Mouse (Mus musculus): Measurements from ENCODE around the gene Nr2f2.

Nr2f2 gene

DNA sequence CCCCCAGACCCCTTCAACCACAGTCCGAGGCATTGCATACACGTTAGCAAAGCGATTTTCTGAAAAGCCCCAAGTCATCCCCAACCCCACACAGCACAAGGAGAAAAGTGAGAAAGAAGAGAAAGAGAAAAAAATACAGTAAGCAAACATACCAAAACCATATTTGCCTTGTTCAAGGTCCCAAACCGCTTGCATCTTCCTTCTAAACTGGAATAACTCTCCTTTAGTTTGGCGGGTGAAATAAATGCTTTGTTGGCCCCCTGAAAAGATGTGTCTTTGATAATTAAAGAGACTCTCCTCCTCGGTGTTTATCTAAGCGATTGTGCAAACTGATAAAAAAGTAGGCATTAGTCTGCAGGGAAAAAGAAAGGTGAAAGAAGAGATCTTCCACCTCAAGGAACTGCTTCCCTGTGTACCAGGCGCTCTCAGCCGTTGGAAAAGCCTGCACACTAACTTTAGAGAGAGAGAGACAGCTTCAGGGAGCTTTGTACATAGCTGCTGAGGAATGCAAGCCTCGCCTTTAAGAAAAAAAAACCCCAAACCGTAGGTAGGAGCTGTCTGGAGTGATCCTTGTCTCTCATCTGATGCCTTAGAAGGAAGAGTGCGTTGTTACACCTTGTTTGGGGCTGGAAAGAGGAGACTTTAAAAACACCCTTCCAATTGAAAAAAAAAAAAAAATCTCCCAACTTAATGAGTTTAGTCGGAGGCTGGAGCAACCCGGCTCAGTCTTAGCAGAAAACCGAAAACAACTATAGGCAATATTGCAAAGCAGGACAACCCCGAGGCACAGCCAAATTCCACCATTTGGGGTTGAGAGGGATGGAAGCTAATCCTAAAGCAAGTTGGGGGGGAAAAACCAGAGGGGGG, at the start of gene Nr2f2:
TSS of gene Nr2f2 (minus strand) at position 795 of the 867 bp plus-strand sequence.
- in situ Hi-C loops (cut with MboI, MseI) = no loop called here

DNA sequence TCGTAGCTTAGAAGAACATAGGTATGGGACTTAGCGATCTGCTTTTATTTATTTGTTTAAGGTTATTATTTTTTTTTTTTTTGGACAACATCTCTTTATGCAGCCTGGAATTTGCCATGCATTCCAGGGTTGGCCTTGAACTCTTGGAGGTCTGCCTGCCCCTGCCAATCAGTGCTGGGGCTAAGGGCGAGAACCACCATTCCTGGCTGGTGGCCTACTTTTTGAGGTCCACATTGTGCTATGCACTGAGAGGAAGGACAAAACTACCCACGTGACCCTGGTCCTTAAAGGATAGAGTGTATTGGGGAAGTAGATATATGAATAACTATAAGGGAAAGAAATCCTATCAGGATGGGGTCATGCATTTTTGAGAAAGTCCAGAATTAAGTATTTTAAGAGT, 47.9 kb upstream of the Nr2f2 start:
- in situ Hi-C loops (cut with MboI, MseI) = no loop called here

DNA sequence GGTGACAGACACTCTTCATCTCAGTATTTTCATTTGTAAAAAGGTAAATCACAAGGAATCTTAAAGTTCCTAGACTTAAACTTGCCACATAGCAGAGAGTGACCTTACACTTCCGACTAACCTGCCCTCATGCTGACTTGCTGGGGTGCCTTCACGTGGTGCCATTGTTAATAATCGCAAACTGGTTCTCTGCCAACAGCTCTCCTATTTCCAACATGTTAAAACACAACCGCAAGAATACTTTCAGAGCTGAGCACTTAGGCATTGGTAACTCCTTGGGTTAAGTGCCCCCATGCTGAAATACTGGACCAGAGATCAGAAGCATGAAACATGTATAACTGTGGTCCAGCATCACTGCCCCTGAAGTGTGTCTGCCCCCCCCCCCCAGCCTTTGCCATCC, 47.1 kb upstream of the Nr2f2 start:
- in situ Hi-C loops (cut with MboI, MseI) = no loop called here

DNA sequence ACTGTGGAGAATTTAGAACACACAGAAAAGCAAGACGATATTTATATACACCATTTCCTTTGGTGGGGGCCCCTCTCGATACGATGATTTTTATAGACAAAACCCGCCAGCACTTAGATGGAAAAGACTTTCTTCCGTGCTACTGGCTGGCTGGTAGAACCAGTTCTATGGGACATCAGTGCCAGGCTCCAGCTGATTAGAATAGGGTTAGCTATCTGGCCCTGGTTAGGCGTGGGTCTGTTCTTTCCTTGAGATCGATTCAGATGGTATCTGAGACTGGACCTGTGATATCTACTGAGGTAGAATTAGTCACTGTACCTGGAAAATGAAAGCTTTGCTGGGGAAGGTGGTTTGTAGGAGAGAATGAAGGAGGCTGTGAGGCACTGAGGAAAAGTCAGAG, 46.4 kb upstream of the Nr2f2 start:
- in situ Hi-C loops (cut with MboI, MseI) = no loop called here

DNA sequence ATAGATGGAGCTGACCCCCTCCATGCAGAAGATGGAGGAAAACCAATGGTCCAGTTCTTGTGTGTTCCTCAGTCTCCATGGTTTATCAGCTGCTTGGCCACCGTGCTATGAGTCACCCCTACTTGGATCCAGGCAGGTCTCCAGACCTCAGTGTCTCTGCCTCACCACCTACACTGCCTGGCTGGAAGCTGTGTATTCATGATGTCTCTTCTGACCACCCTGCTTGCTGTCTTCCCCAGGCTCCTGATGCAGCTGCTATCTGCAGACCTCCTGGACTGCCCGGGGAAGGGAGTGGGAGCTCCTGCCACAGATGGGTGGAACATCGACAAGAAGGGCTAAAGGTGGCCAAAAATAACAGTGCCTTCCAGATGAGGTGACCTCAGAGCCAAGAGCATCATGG, 43.8 kb upstream of the Nr2f2 start:
- in situ Hi-C loops (cut with MboI, MseI) = no loop called here

DNA sequence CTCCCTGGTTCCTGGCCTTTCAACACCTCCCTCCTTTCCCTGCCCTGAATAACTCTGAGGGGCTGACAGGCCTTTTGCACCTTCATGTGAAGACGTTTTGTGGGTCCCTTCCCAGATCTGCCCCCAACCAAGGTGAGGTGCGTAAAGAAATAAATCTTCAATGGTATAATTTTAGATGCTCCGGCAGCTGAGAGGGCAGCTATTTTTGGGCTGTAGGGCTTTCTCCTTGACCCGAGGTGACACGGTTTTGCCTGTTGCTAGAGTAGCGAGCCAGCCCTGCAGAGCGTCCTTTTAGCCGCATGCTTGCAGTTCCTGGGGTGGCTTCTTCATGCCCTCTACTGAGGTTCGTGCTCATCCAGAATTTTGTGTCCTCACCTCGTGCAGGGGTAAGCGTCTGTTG, 43.4 kb upstream of the Nr2f2 start:
- in situ Hi-C loops (cut with MboI, MseI) = no loop called here

DNA sequence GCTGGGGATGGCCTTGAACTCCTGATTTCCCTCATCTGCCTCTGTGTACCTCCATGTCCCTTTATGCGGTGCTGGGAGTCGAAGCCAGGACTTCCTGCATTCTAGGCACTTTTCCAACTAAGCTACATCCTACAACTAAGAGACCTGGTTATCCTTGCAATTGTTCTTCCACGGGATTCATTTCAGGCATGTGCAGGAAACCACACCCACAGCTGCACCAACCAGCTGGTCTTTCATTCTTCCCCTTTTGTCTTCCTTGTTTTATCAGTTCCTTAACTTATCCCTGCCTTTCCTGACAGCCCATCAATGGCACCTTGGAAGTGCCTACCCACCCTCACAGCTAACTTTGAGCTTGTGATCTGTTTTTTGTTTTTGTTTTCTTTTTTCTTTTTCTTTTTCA, 42.3 kb upstream of the Nr2f2 start:
- in situ Hi-C loops (cut with MboI, MseI) = no loop called here

DNA sequence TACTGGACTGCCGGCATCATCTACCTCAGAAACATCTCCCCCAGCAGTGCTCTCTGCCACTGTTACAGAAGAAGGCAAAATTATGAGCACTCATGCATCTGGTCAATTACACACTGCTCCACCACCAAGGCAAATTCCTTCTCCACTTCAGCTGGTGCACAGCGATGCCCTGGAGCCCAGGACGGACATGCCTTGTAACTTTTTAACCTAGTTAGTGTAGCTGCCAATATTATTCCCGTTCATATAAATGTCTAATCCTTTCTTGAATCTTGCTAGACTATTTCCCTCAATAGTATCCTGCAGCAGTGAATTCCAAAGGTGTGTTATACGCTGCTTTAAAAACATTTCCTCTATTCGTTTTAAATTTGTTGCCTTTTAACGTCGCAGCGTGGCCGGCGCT, 40.6 kb upstream of the Nr2f2 start:
- in situ Hi-C loops (cut with MboI, MseI) = no loop called here

DNA sequence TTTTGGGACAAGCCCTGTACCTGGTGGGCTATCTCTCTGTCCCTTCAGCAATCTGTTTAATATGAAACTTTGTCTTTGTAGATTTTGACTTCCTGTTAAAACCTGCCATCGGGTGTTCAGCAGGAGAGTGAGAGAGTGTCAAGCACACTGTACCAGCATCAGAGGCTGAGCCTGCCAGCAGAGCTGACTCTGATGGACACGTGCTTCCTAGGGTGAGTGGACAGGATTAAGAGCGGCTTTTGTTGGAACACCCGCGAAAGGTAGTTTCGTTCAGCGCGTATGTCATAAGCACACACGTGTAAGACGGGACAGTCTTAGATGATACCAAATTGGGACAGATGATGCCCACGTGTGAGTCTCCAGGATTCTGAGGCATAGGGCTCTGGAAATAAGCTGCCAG, 40.0 kb upstream of the Nr2f2 start:
- in situ Hi-C loops (cut with MboI, MseI) = no loop called here

DNA sequence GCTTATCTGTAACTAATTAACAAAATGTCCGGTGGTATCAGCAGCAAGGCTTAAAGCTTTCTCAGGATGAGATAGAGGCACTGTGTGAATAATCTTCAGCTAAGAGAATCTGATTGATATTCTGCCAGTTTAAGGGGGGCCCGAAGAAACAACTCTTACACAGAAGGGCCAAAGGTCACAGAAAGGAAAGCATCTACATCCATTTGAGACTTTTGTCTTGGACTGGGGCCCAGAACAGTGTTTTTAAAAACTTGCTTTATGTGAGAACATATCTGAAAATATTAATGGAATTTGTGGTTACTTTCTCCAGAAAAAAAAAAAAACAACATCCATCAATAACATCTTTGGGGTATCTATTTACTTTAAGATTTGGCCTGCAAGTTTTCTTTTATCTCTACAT, 38.9 kb upstream of the Nr2f2 start:
- in situ Hi-C loops (cut with MboI, MseI) = no loop called here

DNA sequence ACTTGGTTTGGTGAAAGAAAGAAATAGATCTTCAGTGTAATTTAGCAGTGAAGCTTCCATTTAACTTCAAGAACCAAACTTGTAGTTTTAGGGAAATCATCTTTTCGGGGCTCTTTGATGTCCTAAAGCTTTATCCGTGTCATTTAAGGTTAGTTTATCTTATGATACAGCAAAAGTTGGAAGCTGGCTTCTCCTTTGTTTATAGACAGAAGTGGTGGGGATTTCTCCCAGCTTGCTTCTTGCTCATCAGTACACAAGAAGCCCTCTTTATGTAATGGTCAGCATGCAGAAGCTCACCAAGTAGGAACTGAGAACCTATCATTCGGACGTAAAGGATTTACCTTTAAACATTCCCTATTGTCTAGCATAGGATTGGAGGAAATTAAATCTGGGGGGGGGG, 16.3 kb upstream of the Nr2f2 start:
- in situ Hi-C loops (cut with MboI, MseI) = no loop called here

DNA sequence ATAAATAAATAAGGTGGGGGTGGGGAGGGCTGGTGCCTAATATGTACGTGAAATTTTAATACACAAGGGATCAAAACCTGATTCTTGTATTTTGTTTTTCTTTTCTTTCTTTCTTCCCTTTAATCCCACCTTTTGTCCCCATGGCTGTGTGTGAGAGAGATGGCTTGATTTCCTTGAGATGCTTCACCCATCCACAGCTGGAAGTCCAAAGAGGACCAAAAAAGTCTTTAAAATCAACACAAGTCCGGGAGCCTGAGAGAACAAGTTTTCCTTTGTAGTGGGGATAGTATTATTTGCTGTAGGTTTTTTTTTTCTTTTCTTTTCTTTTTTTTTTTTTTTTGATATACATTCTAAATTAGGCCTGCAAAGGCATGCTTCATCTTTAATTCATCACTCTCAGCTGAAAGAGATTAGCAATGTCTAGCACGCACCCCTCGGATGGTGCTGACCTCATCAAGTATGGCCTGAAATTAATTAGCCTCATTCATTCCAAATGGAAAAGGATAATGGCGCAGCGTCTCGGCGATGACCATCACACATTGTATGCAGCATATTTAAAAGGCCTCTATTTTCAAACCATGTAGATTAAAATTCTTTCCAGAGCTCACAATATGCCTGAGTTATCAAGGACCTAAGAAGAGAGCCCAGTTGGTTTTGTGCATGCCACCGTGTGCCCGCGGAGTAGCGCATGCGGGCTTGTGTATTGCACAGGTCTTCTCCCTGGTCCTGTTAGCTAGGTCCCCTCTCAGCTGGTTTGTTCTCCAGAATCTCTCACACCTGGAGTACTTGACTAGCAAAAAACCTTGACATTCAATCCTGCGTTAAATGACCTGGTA, 15.1 kb upstream of the Nr2f2 start:
- in situ Hi-C loops (cut with MboI, MseI) = no loop called here

DNA sequence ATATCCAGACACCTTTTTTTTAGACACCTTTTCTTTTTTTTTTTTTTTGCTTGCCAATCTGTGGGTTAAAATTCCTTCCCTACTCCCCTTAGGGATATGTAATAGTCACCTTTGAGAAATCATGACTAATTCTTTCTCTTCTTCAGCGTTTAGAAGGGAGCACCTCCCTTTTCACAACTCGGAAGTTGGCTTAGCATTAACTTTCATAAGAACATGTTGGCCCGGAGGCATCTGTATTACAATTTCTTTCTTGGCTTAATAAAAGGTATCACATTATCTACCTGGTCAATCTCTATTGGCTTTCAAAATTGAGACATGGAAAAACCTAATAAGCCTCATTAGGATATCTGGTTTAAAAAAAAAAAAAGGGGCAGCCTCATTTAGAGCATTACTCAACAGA, 14.4 kb upstream of the Nr2f2 start:
- in situ Hi-C loops (cut with MboI, MseI) = no loop called here

DNA sequence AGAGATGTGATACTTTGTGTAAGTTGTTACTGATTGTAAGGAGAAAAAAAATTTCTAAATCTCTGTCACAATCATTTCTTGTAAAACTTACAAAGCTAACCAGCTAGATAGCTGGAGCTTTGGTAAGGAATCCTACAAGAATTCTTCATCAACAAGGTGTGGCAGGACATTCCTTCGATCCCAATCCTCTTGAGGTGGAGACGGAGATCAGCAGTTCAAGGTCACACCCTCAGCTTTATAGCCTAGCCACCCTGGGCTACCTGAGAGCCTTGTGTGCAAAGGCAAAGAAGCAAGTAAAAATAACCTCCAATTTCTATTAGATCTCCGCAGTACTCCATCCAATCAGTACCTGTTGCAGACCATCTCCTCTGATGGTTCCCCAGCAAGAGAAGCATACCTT, 13.7 kb upstream of the Nr2f2 start:
- in situ Hi-C loops (cut with MboI, MseI) = no loop called here

DNA sequence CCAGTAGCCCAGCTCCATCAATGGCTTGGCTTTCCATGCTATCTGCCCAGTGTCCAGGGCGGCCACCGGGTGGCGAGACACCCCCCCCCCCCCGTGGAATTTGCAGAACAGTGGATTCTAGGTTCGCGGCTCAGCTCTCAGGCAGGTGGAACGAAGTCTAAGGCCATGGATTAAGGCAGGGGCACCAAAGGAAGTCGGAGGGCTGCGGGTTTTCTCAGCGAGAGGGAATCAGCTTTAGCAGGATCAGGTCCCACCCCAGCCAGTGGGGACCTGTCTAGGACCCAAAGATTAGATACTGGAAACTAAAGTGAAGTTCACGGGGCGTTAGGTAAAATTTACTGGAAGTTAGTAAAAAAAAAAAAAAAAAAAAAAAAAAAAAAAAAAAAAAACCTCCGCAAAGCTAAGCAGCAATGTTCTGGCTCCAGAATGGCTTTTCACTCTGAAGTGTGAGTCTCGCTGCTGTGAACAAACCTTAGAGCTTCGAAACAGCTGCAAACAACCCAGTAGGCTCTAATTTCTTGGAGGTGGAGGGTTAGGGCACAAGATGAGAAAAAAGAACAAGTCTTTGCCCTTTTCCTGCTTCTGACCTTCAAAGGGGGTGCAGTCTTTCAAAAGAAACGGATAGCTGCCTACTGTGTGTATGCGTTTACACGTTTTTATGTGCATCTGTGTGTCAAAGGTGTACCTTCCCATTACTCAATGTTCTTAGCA, 4.2 kb upstream of the Nr2f2 start:
- in situ Hi-C loops (cut with MboI, MseI) = no loop called here

DNA sequence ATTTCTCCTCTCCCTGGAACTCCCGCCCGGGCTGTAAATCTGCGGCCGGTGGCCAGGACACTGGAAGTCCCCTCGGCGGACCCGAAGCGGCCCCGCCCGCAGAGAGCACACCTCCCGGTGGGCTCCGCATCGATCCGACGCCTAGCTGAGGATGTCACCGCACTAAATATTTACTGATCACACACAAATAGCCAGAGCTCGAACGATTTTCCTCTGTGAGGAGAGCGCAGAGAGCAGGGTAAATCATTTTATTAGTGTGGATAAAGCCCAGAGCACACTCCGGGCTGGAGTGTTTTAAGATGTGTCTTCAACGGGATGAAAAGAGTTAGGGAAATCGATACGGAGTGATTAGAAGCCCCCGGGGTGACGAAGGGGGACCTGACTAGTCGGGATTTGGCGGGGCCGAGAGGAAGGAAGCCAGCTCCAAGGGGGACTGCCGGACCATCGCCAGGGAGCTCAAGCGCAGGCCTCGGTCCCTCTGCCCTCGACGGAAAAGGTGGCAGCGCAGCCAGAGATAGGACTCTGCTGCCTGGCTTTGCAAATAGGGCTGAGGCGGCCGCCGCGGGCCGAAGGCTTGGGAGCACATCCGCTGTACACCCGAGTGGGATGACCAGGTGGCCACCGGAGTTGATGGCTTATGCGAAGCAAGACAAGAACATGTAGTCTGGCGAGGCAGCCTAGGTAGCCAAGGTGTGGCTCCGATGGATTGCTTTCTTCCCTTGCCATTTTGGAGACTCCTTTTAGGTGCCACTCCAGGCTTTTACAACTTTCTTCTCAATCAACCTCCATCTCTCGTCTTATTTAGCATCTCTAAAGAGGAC, 3.4 kb upstream of the Nr2f2 start:
- in situ Hi-C loops (cut with MboI, MseI) = no loop called here

DNA sequence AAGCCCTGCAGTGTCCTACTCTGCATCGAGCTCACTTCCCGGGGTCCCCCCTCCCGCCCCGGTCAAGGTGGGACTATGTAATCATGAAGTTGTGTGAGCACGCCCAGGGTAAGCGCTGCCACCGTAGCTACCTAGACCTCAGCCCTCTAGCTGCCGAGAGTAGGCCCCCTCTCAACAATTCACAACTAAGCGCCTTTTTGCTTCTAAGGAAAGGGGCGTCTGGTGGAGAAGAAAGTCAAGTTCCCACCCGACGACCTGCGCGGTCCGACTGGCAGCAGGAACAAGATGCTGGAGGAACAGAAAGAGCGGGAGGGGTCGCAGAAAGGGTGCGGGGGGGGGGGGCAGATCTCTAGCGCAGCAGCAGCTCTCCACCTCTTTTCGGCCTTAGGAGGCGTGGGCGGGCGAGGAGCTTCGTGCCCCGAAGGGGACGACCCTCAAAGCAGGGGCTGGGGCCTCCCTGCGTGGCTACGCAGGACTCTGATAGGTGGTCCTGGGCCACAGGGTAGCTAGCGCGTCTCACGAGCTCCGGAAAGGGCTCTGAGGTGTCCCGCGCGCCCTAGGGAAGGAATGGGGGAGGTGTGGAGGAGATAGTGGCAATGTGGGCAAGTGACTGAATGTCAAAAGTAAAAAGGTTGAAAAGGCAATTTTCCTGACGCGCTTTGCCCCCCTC, 2.7 kb upstream of the Nr2f2 start:
- in situ Hi-C loops (cut with MboI, MseI) = no loop called here

DNA sequence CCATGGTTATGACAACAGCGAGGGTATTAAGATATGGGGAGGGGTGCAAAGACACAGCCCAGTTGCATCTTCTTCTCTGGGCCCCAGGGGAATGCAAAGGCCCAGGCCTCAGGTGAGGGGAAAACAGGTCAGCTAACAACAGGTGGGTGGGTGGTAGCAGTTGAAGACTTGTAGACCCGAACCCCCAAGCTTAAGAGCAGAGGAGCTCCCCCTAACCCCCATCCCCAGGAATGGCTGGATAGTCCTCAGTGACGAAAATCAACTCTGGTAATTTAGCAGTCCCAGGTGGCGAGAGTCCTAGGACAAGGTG, 2.2 kb upstream of the Nr2f2 start:
- in situ Hi-C loops (cut with MboI, MseI) = no loop called here

DNA sequence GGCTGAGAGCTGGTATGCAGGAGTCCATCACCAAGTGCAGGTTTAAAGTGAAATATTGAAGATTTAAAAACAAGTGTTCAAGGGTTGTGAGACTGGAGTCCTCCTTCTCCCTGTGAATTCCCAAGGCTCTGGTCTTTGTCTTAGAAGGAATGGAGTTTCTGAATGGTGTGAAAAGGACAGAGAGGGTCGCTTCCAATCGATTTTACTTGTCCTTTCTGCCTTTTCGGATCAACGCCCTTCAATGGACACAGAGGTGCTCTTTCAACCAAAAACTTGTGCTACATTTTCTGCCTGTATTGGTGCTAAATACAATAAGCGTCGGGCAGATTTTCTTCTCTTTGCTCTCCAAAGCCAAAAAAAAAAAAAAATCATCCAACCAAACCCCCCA, 1.7 kb upstream of the Nr2f2 start:
- in situ Hi-C loops (cut with MboI, MseI) = no loop called here

DNA sequence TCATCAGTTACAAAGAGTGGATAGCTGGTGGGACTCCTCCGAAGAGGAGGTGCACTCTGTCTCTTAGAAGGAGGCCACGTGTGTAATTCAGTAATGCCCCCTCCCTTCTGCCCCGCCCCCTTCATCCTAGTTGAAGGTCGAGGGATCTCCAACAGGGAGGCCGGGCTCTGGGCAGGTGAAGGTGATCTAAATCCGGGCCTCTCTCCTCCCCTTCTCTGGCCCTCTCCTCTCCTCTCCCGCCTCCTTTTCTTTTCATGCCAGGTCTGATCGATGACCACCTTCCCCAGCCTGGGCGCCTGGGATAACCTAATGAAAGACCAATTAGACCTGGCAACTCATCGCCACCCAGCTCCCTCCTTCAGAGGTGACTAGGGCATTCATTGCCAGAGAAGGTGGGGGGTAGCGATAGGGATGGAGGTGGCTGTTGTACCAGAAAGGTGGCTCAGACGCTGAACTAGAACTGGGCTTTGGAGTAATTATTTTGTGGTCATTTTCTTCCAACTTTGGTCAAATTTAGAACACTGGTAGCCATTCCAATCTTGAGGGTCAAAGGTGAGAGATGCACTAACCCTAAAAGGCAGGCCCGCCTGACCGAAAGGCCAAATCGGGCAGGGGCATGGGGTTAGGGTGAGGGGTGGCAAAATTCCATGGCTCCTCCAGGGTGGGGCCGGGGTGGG, 1.2 kb upstream of the Nr2f2 start:
- in situ Hi-C loops (cut with MboI, MseI) = no loop called here

DNA sequence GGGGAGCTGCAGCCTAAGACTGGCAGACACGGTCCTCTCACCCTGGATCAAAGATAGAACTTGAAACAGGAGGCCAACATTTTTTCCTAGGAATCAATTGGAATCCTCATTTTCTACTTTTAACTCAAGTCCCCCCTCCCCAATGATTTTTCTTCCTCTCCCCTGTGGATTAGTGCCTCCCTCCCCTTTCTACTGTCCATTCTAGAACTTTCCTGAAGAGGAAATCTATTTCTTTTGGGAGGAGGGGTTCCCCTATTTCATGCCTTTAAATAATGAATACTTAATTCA, 217 bp upstream of the Nr2f2 start:
- in situ Hi-C loops (cut with MboI, MseI) = no loop called here
